Mouse (Mus musculus): ENCODE data around the gene Rarg. TPM values are rescaled to one million over a fixed set of nuclear protein-coding genes. Genes with fewer than 3 reads are reported as not detected.

The Rarg gene
- total RNA-seq, 2 experiments from 2014 or later = 15.9 to 16.9 TPM

Other genes starting within 250 kb of the Rarg start
- gene Krt18, start 229.3 kb downstream of the Rarg start, total RNA-seq (2021) = under 1 TPM; 0.26 to 0.64 TPM
- 100 to 1,000 TPM; 206 to 211 TPM for gene Eif4b, start 183.7 kb downstream of the Rarg start, total RNA-seq (2021)
- 10 to 100 TPM in 1 of 2 experiments, 1 to 10 TPM in 1; 8.5 to 11.4 TPM for gene Tns2, start 157.1 kb downstream of the Rarg start, total RNA-seq (2021)
- gene Spryd3, start 121.3 kb downstream of the Rarg start, total RNA-seq (2021) = 100 to 1,000 TPM; 115 to 118 TPM
- 1 to 10 TPM; 1.6 to 2.0 TPM for gene Igfbp6, start 113.2 kb downstream of the Rarg start, total RNA-seq (2021)
- gene Soat2, start 107.0 kb downstream of the Rarg start, total RNA-seq (2021) = not detected
- 10 to 100 TPM; 70.3 to 70.6 TPM for gene Zfp740, start 54.3 kb downstream of the Rarg start, total RNA-seq (2021)
- gene Csad, start 52.8 kb downstream of the Rarg start, total RNA-seq (2021) = 10 to 100 TPM; 27.8 TPM
- 1 to 10 TPM in 1 of 2 experiments, under 1 TPM in 1; 0.74 to 1.1 TPM for gene Itgb7, start 25.6 kb downstream of the Rarg start, total RNA-seq (2021)
- gene Gm9918, start 13.0 kb upstream of the Rarg start, total RNA-seq (2021) = not detected
- 10 to 100 TPM; 31.4 to 33.7 TPM for gene Mfsd5, start 21.9 kb upstream of the Rarg start, total RNA-seq (2021)
- 1 to 10 TPM; 8.5 to 9.9 TPM for gene Espl1, start 38.7 kb upstream of the Rarg start, total RNA-seq (2021)
- 100 to 1,000 TPM; 390 to 395 TPM for gene Pfdn5, start 68.6 kb upstream of the Rarg start, total RNA-seq (2021)
- 10 to 100 TPM; 60.2 to 65.9 TPM for gene Myg1, start 74.2 kb upstream of the Rarg start, total RNA-seq (2021)
- 10 to 100 TPM; 28.7 to 29.2 TPM for gene Aaas, start 93.3 kb upstream of the Rarg start, total RNA-seq (2021)
- under 1 TPM; 0.24 to 0.56 TPM for gene Sp7, start 109.7 kb upstream of the Rarg start, total RNA-seq (2021)
- gene Sp1, start 148.6 kb upstream of the Rarg start, total RNA-seq (2021) = 10 to 100 TPM; 30.5 to 35.0 TPM
- 1 to 10 TPM in 1 of 2 experiments, under 1 TPM in 1; 0.93 to 1.4 TPM for gene Amhr2, start 187.8 kb upstream of the Rarg start, total RNA-seq (2021)
- 10 to 100 TPM; 18.6 to 20.0 TPM for gene Prr13, start 201.5 kb upstream of the Rarg start, total RNA-seq (2021)
- 100 to 1,000 TPM; 546 to 548 TPM for gene Pcbp2, start 213.0 kb upstream of the Rarg start, total RNA-seq (2021)
- not detected for gene Gm10337, start 246.2 kb upstream of the Rarg start, total RNA-seq (2021)

All from left cerebral cortex, postnatal 4 days (tissue).